Mouse (Mus musculus): ENCODE measurements around the gene Pak1ip1.
"Not testable (repeated sequence)": the region's sequence is repeated elsewhere in the genome, so short reads cannot be mapped to it uniquely, and the experiment has no call there.

Gene Pak1ip1

DNA sequence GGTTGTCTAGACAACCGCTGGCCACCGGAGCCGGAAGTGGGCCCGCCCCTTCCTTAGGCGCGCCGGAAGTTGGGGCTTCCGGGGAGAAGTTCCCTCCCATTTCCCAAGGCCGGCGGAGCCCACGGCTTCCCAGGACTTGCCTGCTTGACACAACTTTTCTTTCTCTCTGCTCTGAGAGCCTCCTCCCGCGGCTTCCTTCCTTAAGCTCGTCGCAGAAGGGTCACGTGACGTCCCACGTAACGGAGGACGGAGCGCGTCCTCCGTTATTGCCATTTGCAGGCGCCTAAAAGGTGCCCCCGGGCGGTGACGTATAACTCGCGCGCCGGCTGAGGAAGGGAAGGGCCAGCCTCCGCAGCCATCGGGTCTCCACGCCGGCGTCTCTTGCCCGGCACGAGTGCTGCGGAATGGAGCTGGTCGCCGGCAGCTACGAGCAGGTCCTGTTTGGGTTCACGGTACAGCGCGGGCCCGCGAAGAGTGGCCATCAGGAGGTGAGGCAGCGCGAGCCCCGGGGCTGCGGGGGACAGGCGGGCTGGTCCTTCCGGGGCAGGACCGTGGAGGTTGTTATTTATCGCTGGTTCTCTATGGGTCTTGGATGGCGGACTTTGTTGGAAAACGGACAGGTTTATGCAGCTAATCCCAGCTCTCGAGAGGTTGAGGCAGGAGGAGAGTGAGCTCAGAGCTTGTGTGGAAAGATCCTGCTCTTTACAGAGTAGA, at the start of gene Pak1ip1:
Gene Pak1ip1, plus strand, starts transcription at position 98 of the 714 bp plus-strand sequence.
- DNase-seq (ENCODE audit: low read depth, low spot score): peak; percentile 83

DNA sequence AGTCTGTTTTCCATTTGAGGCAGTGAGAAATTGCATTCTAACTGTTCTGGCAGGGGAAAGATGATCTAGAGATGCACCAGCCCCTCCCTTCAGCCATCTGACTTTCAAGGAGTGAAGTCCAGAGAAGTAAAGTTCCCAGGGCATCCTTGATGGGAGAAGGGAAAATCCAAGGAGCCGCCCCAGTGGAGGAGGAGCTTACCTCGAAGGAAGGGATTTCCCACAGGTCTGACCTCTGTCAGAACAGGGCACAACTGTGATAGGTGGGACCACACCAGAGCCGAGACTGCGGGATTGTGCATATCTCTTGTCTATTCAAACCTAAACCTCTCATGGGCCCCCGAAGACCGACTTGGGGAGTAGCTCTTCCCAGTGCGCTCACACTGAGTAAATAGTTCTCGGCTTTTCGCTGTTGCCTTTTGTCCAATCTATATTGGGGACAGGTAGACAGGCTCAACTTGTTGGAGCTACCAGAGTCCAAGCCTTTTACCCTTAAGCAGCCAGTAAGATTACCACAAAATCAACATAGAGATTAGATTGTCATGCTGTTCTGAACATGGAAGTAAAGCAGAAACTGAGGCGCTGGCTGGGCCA, 49.3 kb upstream of the Pak1ip1 start:
- DNase-seq (ENCODE audit: low read depth, low spot score): no peak

DNA sequence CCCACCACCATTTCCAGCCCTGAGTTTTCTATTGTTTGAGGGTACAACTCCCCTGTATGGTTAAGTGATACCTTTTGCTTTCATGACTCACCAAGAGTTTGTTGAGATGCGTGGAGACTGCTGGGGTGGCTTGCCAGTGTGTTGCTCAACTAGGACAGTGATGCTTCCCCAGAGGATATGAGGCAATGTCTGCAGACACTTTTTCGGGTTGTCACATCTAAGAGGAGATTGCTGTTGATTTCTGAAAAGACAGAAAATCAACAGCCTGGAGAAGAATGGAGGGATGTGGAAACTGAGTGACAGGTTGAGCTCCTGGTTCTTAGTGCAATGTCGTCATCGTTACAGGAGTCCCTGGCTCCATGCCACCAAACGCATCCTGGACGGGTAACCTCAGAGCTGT, 47.6 kb upstream of the Pak1ip1 start:
- no peak for DNase-seq (ENCODE audit: low read depth, low spot score)

GRCm38 (mm10) chr13:40955773-40956172, 45.0 kb upstream of the Pak1ip1 start:
- DNase-seq (ENCODE audit: low read depth, low spot score): no peak

DNA sequence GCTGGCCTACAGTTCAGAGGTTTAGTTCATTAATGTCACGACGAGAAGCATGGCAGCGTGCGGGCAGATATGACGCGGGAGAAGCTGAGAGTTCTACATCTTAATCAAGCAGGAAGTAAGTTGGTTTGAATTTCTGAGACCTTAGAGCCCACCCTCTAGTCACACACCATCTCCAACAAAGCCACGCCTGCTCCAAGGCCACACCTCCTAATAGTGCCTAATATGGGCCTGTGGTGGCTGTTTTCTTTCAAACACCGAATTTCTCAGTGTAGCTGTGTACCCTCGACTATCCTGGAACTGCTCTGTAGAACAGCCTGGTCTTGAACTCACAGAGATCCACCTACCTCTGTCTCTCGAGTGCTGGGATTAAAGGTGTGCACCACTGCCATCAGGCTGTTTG, 33.2 kb upstream of the Pak1ip1 start:
- no peak for DNase-seq (ENCODE audit: low read depth, low spot score)

- DNase-seq (ENCODE audit: low read depth, low spot score): no peak
Observed at GRCm38 (mm10) chr13:40968564-40968963, 32.3 kb upstream of the Pak1ip1 start.

DNA sequence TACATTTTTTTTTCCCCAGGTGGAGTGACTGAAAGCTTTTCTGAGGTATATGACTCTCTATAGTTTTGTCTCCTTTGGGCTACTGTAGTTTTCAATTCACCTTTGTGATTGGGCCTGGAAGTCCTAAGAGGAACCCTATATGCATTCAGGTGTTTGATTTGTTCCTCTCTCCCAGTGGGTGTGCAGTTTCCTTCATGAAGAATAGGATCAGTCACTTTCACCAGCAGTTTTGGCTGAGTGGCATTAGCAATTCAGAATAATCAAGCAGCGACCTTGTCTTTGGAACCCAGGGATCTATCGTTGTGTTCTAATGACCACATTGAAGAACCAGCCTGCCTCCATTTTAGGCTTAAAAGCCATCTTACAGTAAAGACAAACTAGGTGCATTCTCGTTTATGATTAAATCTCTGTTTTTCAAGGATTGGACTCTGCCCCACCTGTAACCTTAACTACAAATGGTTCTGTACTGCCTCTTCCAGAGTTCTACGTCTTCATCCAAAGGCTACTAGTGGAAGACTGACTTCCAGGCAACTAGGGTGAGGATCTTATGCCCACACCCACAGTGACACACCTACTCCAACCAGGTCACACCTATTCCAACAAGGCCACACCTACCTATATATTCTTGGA, 30.9 kb upstream of the Pak1ip1 start:
- no peak for DNase-seq (ENCODE audit: low read depth, low spot score)

DNA sequence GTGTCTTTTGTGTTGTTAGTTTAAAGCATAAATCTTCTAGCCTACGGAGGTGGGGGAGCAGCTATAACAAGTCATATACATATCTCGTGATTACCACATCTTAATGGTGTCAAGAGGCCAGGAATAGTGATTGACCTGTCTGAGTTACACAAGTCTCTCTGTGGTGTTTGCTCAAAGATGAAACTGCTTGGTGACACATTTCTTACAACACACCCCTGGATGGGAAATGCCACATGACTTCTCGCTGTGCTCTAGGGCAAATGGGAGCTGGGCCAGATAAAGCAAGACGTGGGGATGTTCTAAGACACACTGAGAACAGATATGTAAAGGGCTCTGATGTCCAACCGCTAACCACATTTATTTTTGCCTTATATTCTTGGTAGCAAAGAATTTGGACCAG, 29.6 kb upstream of the Pak1ip1 start:
- DNase-seq (ENCODE audit: low read depth, low spot score): no peak

GRCm38 (mm10) chr13:40971831-40972230, 29.0 kb upstream of the Pak1ip1 start:
- DNase-seq (ENCODE audit: low read depth, low spot score): no peak

GRCm38 (mm10) chr13:40972976-40973375, 27.8 kb upstream of the Pak1ip1 start:
- DNase-seq (ENCODE audit: low read depth, low spot score): no peak

- no peak for DNase-seq (ENCODE audit: low read depth, low spot score)
Observed at GRCm38 (mm10) chr13:40977609-40978008, 23.2 kb upstream of the Pak1ip1 start.

DNA sequence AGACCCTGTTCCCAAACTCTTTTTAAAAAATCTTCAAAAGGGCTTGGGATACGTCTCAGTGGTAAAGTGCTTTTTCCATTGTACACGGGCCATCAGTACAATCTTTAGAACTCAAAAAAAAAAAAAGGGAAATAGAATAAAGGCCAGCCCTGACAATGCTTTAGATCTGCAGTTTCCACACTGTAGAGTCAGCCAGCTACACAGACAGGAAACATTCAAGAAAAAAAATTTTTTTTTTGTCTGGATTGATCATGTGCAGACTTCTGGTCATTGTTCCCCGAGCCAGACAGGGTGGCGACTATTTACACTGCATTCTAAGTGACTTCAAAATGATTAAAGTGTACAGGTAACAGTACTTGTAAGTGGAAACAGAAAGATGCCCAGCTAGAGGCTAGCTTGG, 22.2 kb upstream of the Pak1ip1 start:
- DNase-seq (ENCODE audit: low read depth, low spot score): no peak

- no peak for DNase-seq (ENCODE audit: low read depth, low spot score)
Observed at GRCm38 (mm10) chr13:40979321-40979720, 21.5 kb upstream of the Pak1ip1 start.

DNA sequence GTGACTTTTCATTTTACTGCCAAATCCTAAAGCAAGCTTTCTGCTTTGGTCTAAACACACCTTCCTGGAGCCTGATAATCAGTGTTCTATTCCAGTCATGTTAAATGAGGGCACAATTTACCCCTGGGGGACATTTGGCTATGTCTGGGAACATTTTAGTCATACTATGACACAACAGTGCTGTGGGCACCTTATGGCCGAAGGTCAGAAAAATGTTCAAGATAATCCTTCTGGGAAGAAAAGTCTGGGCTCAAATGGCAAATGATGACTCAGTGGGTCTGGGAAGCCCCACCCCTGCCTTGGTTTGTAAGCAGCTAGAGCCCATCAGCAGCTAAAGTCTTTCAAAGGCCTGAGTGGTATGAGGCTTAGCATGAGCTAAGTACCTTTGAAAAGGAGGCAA, 18.1 kb upstream of the Pak1ip1 start:
- DNase-seq (ENCODE audit: low read depth, low spot score): no peak

DNA sequence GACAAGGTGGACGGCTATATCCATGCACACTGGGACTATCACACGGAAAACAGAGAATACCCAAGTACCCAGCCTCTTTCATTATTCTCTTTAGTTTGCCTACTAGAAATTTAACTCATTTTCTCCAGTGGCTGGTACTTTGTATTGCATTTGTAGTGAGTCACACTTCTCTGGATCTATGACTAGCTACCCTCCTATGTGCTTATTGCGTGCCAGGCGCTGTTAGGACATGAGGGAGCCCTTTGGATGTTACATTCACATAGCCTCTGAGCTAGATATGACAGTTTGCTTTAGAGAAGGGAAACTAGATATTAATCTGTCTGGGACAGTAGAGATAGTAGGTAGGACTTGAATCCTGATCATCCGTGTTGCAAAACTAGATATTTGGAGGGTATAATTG, 14.7 kb upstream of the Pak1ip1 start:
- DNase-seq (ENCODE audit: low read depth, low spot score): no peak

DNA sequence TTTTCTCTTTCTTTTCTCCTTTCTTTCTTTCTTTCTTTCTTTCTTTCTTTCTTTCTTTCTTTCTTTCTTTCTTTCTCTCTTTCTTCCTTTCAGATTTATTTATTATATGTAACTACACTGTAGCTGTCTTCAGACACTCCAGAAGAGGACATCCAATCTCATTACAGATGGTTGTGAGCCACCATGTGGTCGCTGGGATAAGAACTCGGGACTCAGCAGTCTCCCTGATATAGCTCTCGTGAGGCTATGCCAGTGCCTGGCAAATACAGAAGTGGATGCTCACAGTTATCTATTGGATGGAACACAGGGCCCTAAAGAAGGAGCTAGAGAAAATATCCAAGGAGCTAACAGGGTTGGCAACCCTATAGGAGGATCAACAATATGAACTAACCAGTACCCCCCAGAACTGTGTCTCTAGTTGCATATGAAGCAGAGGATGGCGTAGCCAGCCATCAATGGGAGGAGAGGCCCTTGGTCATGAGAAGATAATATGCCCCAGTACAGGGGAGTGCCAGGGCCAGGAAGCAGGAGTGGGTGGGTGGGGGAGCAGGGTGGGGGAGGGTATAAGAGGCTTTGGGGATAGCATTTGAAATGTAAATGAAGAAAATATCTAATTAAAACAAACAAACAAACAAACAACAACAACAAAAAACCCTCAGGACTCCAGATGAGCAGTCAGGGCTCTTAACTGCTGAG, 13.1 kb upstream of the Pak1ip1 start:
- not testable (repeated sequence) for DNase-seq (ENCODE audit: low read depth, low spot score)

- no peak for DNase-seq (ENCODE audit: low read depth, low spot score)
Observed at GRCm38 (mm10) chr13:40988418-40988817, 12.4 kb upstream of the Pak1ip1 start.

- no peak for DNase-seq (ENCODE audit: low read depth, low spot score)
Observed at GRCm38 (mm10) chr13:40994487-40995263, 6.1 kb upstream of the Pak1ip1 start.

GRCm38 (mm10) chr13:40998537-40998936, 2.3 kb upstream of the Pak1ip1 start:
- DNase-seq (ENCODE audit: low read depth, low spot score): not testable (repeated sequence)

GRCm38 (mm10) chr13:41000140-41000925, 490 bp upstream of the Pak1ip1 start:
- DNase-seq (ENCODE audit: low read depth, low spot score): no peak

- DNase-seq (ENCODE audit: low read depth, low spot score): no peak
Observed at GRCm38 (mm10) chr13:41002001-41002400, 1.2 kb downstream of the Pak1ip1 start.
